Mouse (Mus musculus) stomach, embryonic 16.5 days (tissue): ENCODE results near the gene Osbpl3. TPM values are rescaled to one million over a fixed set of nuclear protein-coding genes. Genes with fewer than 3 reads are reported as not detected.

Experiments used
- ATAC-seq: fragments of 200-750 bp; cut with Nextera tagmentation; 2 replicates; pipeline ENCODE4 v1.8.0; 2017; ENCODE audit warnings: moderate number of reproducible peaks, moderate TSS enrichment; ENCODE audit not compliant: insufficient read depth, low FRiP score
- H3K27ac ChIP-seq: fragments of 300-500 bp; sonication (generic); 2 replicates; pipeline ENCODE4 v1.5.1; 2014; ENCODE audit warnings: low read length
- H3K27me3 ChIP-seq: fragments of 300-500 bp; sonication (generic); 2 replicates; pipeline ENCODE4 v1.6.1; 2014; ENCODE audit warnings: low read length, control low read depth, mixed read lengths; ENCODE audit not compliant: control insufficient read depth, insufficient read depth
- H3K36me3 ChIP-seq: fragments of 300-500 bp; sonication (generic); 2 replicates; pipeline ENCODE4 v1.6.1; 2014; ENCODE audit warnings: low read length; ENCODE audit not compliant: control insufficient read depth, insufficient read depth
- H3K4me1 ChIP-seq: fragments of 300-500 bp; sonication (generic); 2 replicates; pipeline ENCODE4 v1.6.1; 2014; ENCODE audit warnings: low read length, control low read depth, mixed read lengths; ENCODE audit not compliant: control insufficient read depth, insufficient read depth
- H3K4me2 ChIP-seq: fragments of 300-500 bp; sonication (generic); 2 replicates; pipeline ENCODE4 v1.6.1; 2014; ENCODE audit warnings: low read depth, low read length, mixed read lengths
- H3K4me3 ChIP-seq: fragments of 300-500 bp; sonication (generic); replicated peaks from 2 replicates; pipeline ENCODE4 v1.5.1; 2014; ENCODE audit warnings: mild to moderate bottlenecking, low read length
- H3K9ac ChIP-seq: fragments of 300-500 bp; sonication (generic); 2 replicates; pipeline ENCODE4 v1.6.1; 2014; ENCODE audit warnings: low read length
- H3K9me3 ChIP-seq: fragments of 300-500 bp; sonication (generic); replicated peaks from 2 replicates; pipeline ENCODE4 v1.6.1; 2016; ENCODE audit warnings: low read length, control low read depth; ENCODE audit not compliant: control insufficient read depth
- whole genome bisulfite sequencing: fragments of 180-500 bp; shearing (Covaris S2); extraction: QIAGEN DNeasy Blood & Tissue Kit; methylation state at CpG from one replicate; pipeline ENCODE4 v1.1.7; 2014; 5-methylcytosine and 5-hydroxymethylcytosine counted together
- polyA plus RNA-seq: library from polyadenylated mRNA; unstranded; fragments of >200 nt; fragmentation: Nextera tagmentation; extraction: Ambion mirVana; gene quantifications from 2 replicates; pipeline ENCODE4 v1.2.1, GENCODE M21; 2015

The Osbpl3 gene
- polyA plus RNA-seq, 1 experiment from 2014 or later: 15.5 TPM

DNA sequence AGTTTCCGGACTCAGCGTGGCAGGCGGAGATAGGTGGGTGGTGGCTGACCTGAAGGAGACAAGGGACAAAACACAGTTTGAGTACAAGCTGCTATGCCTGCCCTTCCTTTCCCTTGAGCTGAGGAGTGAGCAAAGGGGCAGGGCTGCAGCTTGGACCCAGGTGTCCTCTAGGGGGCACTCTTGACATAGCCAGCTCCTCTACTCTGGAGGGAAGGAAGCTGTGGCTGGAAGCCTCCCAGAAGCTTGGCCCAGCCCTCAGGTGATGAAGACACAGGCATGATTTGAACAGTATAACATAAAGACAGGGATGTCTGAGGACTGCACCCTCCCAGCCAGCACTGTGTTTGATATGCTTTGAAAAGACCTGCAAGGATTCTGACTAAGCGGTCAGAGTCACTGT, 143.4 kb downstream of the Osbpl3 start:
- H3K27ac ChIP-seq: no peak overlapping the region
- no peaks in the 10 kb centered on the region for H3K9me3 ChIP-seq

DNA sequence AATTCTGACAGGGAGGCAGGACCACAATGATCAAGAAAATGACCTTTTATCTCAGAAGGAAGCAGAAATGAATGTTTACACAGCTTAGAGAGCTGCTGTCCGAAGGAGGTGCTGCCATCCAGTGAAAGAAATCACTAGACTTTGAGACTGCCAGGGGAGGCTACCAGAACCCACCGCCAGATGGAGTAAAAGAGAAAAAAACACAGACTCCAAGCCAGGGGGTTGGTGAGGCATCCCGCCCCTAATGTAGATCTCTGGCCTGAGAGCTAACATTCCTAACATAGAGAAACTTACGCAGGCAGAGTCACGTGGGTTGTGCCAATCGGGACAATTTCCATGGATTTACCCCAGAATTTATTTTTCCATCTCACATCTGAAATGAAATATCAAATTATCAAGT, 147.0 kb downstream of the Osbpl3 start:
- 26% methylated on average over 6 of the region's 6 CpGs for WGBS
- H3K4me1 ChIP-seq: no peaks in the 10 kb centered on the region
- no peak overlapping the region for H3K9ac ChIP-seq
- no peaks in the 10 kb centered on the region for H3K27me3 ChIP-seq
- no peak overlapping the region for H3K4me2 ChIP-seq
- H3K9me3 ChIP-seq: no peaks in the 10 kb centered on the region
- no peak overlapping the region for H3K27ac ChIP-seq
- no peak overlapping the region for H3K4me3 ChIP-seq
- peak; percentile 30; the same call in 1 of the 2 replicates for ATAC-seq
- H3K36me3 ChIP-seq: no peaks in the 10 kb centered on the region

More for the DNA sequence above, 143.4 kb downstream of the Osbpl3 start:
- Histone ChIP-seq H3K4me1 (no peaks in the 10 kb centered on the region), H3K9ac (no peak overlapping the region), H3K4me2 (no peak overlapping the region), H3K36me3 (no peaks in the 10 kb centered on the region), H3K4me3 (no peak overlapping the region), H3K27me3 (no peaks in the 10 kb centered on the region)
- peak; percentile 88 for ATAC-seq
- 41% methylated on average over 4 of the region's 4 CpGs for WGBS

DNA sequence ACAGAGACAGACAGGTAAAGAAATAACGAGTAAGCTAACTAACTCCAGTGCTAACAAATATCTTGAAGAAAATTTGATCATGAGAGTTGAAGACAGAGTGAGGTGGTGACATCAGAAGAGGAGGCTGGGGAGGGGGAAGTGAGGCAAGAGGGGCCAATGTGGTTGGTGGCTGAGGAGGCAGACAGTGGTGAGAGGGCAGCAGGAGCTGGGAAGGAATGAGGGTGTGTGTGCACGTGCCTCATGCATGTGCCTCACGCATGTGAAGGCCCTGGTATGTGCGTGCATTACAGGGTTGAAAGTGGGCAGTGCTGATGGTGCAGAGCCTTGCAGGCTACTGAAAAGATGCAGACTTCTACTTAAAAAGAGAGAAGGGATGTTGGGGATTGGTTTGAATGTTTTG, 149.4 kb downstream of the Osbpl3 start:
- H3K4me3 ChIP-seq: no peak overlapping the region
- no peak overlapping the region for H3K9ac ChIP-seq
- no peaks in the 10 kb centered on the region for H3K4me1 ChIP-seq
- H3K27ac ChIP-seq: no peak overlapping the region
- H3K27me3 ChIP-seq: no peaks in the 10 kb centered on the region
- no peak for ATAC-seq
- no peaks in the 10 kb centered on the region for H3K36me3 ChIP-seq
- WGBS: 75% methylated on average over 4 of the region's 4 CpGs
- no peaks in the 10 kb centered on the region for H3K9me3 ChIP-seq
- no peak overlapping the region for H3K4me2 ChIP-seq

DNA sequence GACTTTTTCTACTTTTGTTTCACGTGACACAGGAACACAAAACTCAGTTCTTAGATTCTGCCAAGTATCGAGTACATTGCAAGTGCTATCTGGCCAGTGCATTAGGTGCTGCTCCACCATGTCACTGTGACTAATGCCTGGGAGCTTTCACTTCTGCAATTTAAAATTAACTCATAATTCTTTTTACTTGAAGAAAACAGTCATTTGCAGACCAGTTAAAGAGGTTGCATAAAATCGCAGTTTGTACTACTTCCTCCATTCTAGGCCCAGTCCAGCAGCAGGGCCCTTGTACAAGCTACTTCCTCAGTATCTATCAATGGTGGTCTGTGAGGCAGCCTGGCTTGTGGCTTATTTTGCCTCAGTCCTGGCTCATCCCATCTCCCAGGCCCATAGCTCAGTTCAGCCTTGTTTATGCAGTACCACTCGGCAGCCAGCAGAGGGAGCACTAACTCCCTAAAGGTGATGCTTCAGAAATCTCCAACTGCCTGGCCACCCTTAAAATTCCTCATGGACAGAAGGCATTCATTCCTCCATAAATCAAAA, 151.0 kb downstream of the Osbpl3 start:
- ATAC-seq: no peak; the same call in 1 of the 2 replicates
- Histone ChIP-seq H3K9me3 (no peaks in the 10 kb centered on the region), H3K4me1 (no peaks in the 10 kb centered on the region), H3K4me2 (no peak overlapping the region), H3K36me3 (no peaks in the 10 kb centered on the region), H3K4me3 (no peak overlapping the region), H3K9ac (no peak overlapping the region), H3K27me3 (no peaks in the 10 kb centered on the region), H3K27ac (no peak overlapping the region)
- WGBS: 60% methylated on average over 4 of the region's 4 CpGs

DNA sequence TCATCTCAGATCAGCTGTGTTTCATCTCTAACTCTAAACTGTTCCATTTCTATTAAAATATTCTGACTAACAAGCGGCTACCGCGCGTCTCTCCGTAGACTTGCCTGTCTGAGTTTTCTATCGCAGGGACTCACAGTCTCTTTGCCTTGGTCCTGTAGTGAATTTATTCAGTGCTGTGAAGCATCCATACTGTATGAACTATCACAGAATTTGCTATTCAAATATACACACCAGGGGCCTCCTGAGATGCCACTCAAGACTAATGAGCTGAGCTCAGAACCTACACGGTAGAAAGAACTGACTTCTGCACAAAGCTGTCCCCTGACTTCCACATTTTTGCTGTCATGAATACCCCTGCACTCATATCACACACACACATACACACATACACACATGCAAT, 154.9 kb downstream of the Osbpl3 start:
- Histone ChIP-seq H3K27ac (no peak overlapping the region), H3K27me3 (no peaks in the 10 kb centered on the region), H3K36me3 (no peaks in the 10 kb centered on the region), H3K4me2 (no peak overlapping the region), H3K9ac (no peak overlapping the region), H3K4me1 (no peaks in the 10 kb centered on the region), H3K4me3 (no peak overlapping the region), H3K9me3 (no peaks in the 10 kb centered on the region)
- ATAC-seq: no peak
- 85% methylated on average over 7 of the region's 7 CpGs for WGBS

DNA sequence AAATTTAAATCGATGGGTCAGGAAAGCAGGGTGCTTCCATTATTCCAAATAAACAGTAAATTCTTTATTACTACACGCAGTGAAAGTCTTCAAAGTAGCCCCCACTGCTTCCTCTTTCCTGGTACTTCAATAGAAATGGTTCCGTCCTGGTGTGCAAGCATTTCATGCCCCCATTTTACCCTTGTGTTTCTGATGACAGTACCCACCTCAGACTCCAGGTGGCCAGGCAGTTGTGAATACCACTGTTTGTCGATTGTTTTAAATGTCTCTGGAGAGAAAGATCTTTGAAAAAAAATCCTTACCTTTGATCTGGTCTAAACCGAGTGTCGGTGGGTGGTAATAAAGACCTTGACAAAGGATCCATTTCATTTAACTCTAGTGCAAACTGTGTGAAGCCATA, 155.4 kb downstream of the Osbpl3 start:
- no peak overlapping the region for H3K4me2 ChIP-seq
- ATAC-seq: no peak
- H3K27ac ChIP-seq: no peak overlapping the region
- H3K9ac ChIP-seq: no peak overlapping the region
- H3K4me1 ChIP-seq: no peaks in the 10 kb centered on the region
- no peaks in the 10 kb centered on the region for H3K27me3 ChIP-seq
- no peaks in the 10 kb centered on the region for H3K9me3 ChIP-seq
- H3K36me3 ChIP-seq: no peaks in the 10 kb centered on the region
- WGBS: 75% methylated on average over 6 of the region's 6 CpGs
- H3K4me3 ChIP-seq: no peak overlapping the region

DNA sequence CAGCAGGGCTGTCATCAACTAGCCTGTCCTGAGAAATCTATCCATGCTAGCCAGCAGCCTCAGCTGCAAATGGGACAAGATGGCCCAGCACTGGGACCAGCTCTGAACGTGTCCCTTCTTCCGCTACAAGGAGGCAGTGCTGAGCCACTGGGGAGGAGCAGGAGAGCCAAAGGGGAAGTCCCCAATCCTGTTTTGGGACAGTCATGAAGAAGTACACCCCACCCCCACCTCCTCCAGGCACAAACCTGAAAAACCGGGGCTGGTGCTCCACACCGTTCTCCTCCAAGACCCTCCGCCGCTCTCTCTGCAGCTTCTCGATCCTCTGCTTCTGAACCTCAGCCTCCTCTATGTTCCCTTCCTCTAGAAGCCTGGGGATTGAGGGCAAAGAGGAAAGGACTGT, 156.9 kb downstream of the Osbpl3 start:
- no peaks in the 10 kb centered on the region for H3K27me3 ChIP-seq
- no peaks in the 10 kb centered on the region for H3K36me3 ChIP-seq
- no peaks in the 10 kb centered on the region for H3K9me3 ChIP-seq
- no peaks in the 10 kb centered on the region for H3K4me1 ChIP-seq
- H3K4me3 ChIP-seq: no peak overlapping the region
- no peak for ATAC-seq
- WGBS: 78% methylated on average over 7 of the region's 7 CpGs
- no peak overlapping the region for H3K4me2 ChIP-seq
- H3K27ac ChIP-seq: no peak overlapping the region
- no peak overlapping the region for H3K9ac ChIP-seq

DNA sequence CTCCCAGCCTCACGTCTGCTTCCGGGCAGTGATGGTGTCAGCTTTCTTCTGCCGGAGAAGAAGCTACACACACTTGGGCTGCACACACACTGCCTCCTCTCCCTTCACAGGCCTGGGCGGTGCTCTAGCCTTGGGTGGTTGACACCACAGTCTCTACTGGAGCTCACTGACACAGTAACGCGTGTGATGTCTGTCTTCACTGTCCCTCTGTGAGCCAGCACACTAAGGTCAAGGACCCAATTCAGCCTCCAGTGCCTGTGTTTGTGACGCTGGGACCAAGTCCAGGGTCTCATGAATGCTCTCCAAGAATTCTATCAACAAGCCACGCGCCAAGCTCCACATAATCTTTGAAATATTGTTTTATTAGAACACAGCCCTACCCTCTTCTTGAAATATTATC, 158.3 kb downstream of the Osbpl3 start:
- ATAC-seq: no peak
- Histone ChIP-seq H3K4me1 (no peaks in the 10 kb centered on the region), H3K9me3 (no peaks in the 10 kb centered on the region), H3K4me3 (no peak overlapping the region), H3K36me3 (no peaks in the 10 kb centered on the region), H3K27me3 (no peaks in the 10 kb centered on the region), H3K4me2 (no peak overlapping the region), H3K27ac (no peak overlapping the region), H3K9ac (no peak overlapping the region)
- 88% methylated on average over 9 of the region's 9 CpGs for WGBS

DNA sequence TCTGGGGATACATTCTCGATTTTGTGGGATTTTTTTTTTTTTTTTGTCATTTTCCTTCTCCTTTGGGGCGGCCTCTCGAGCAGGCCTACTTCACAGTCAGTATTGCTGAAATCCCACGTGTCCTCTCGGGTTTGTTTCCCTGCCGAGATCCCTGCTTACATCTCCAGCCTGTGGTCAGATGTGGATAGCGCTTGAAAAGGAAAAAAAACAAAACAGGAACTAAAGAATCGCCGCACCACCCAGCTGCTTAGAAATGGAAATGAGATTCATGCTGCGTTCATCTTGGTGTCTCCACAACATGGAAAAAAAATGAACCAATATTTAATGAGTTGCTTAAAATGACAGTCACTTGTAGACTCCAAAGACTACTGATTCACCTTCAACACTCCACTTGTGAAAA, 160.9 kb downstream of the Osbpl3 start:
- Histone ChIP-seq H3K9me3 (no peaks in the 10 kb centered on the region), H3K36me3 (no peaks in the 10 kb centered on the region), H3K9ac (no peak overlapping the region), H3K4me3 (no peak overlapping the region), H3K4me2 (no peak overlapping the region), H3K27me3 (no peaks in the 10 kb centered on the region), H3K4me1 (no peaks in the 10 kb centered on the region), H3K27ac (no peak overlapping the region)
- 82% methylated on average over 10 of the region's 10 CpGs for WGBS
- ATAC-seq: no peak

DNA sequence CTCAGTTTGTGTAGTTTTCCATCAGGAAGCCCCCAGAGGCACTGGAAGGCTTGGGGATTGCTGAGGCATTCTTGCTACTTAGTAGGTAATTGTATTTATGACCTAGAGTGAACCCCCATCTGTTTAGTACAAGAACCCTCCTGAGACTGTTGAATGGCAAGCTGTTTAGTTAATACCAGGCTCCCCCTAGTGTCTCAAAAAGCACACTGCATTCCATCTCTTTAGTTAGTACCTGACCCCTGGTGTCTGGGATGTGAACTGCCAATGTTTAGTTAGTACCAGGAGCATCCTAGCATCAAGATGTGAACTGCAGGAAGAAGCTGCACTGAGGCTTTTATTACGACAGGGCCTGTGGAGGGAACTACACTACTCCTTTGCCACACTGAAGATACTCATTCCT, 161.9 kb downstream of the Osbpl3 start:
- WGBS: 46% methylated on average over 1 of the region's 1 CpGs
- Histone ChIP-seq H3K27ac (no peak overlapping the region), H3K9ac (no peak overlapping the region), H3K4me1 (no peaks in the 10 kb centered on the region), H3K27me3 (no peaks in the 10 kb centered on the region), H3K36me3 (no peaks in the 10 kb centered on the region), H3K9me3 (no peaks in the 10 kb centered on the region), H3K4me2 (no peak overlapping the region), H3K4me3 (no peak overlapping the region)
- peak; percentile 33; the same call in 1 of the 2 replicates for ATAC-seq
